Mouse (Mus musculus): ENCODE results near the gene Fam198a. TPM values are rescaled to one million over a fixed set of nuclear protein-coding genes. Genes with fewer than 3 reads are reported as not detected.

Gene Fam198a
- total and polyA plus RNA-seq, 2 experiments from 2014 or later = 1.6 to 5.7 TPM

DNA sequence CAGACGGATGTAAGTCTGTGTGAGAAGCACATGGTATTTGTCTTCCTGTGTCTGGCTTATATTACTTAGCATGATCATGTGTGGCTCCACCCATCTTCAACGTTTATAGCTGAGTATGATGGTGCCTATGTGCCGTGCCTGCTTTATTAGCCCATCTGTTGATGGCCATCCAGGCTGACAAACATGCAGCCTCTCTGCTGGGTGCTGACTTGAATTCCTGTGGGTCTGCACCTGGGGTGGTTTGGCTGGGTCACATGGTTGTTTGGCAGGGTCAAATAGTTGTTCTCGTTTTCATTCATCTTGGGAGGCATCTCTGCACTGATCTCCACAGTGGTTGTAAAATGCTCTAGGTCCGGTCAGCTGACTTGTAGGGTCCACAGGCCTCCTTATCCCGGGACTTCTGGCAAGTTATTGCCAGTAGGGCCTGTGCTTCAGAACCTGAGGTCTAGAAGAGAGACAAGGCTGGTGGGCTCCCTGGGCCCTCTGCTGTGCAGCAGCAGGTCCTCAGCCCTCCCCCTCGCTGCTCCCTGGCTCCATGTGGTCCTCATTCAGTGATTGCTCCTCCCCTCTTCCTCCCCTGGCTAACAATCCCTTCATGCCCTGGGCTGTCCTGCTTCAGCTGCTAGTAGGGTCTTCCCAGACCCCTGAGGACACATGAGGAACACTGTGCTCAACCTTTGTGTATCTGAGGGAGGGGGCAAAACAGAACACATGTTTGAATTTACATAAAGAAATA lies 75.2 kb downstream of the Fam198a start:
- no peak for TF ChIP-seq CTCF (IDR thresholded peaks at IDR 0.05; ENCODE audit: low read depth)
- no peak overlapping the region for H3K9ac ChIP-seq
- no peak overlapping the region for H3K27ac ChIP-seq (ENCODE audit: low read depth, low read length)
- H3K4me3 ChIP-seq (ENCODE audit: low read depth, low read length) = no peak overlapping the region
- H3K4me1 ChIP-seq (ENCODE audit: insufficient read depth) = 0 out of 2 replicates have a peak, but pooled peaks cover 3% of the 10 kb centered on the region
- no peak overlapping the region for H3K4me2 ChIP-seq (ENCODE audit: low read depth)
- DNase-seq (no peak), ATAC-seq (no peak)
- no peaks in the 10 kb centered on the region for H3K9me3 ChIP-seq (ENCODE audit: low read length)
- H3K27me3 ChIP-seq (ENCODE audit: insufficient read depth, low read length) = no peaks in the 10 kb centered on the region
- no peaks in the 10 kb centered on the region for H3K36me3 ChIP-seq (ENCODE audit: insufficient read depth)
- WGBS = 64% methylated on average over 7 of the region's 7 CpGs

DNA sequence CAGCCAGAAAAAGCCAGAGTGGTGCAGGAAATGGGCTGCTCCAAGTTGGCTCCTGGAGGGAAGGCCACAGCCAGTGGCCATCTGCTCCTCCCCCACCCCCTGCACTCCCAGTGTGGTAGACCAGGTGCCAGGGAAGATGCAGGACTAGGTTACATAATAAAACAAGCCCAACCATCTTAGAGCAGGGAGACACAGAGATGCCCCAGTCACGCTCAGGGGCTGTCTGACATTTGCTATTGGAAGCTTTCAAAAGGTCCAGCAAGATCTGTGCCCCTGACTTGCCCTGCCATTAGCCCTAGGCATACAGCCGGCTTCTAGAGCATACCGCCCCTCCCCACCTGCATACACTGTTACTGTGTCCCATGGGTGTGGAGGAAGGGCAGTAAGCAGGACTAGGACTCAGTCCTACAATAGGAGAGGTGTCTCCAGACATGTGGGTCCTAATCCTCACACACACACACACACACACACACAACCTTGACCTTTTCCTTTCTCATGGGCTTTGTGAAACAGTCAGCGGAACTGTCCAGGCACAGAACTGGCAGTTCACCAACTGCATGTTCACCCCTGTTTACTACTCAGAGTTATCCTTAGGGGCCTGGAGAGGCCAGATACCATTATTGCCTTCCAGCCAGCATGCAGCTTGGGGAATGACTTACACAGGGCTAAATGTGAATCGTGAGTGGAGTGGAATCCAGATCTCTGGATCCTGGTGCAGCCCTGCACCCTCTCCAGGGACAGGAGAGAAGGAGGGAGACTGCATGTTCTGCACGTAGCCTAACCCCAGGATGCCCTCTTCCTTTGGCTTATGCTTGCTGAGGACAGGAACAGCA lies 76.5 kb downstream of the Fam198a start:
- Histone ChIP-seq H3K9ac (no peak overlapping the region), H3K4me3 (ENCODE audit: low read depth, low read length) (no peak overlapping the region), H3K9me3 (ENCODE audit: low read length) (no peaks in the 10 kb centered on the region), H3K27ac (ENCODE audit: low read depth, low read length) (0 out of 2 replicates have a peak overlapping the region, but pooled peaks have one; percentile 40), H3K27me3 (ENCODE audit: insufficient read depth, low read length) (no peaks in the 10 kb centered on the region), H3K36me3 (ENCODE audit: insufficient read depth) (no peaks in the 10 kb centered on the region), H3K4me2 (ENCODE audit: low read depth) (no peak overlapping the region), H3K4me1 (ENCODE audit: insufficient read depth) (0 out of 2 replicates have a peak, but pooled peaks cover 3% of the 10 kb centered on the region)
- TF ChIP-seq CTCF (IDR thresholded peaks at IDR 0.05; ENCODE audit: low read depth) = no peak
- WGBS = 77% methylated on average over 6 of the region's 6 CpGs
- DNase-seq (no peak), ATAC-seq (no peak)

DNA sequence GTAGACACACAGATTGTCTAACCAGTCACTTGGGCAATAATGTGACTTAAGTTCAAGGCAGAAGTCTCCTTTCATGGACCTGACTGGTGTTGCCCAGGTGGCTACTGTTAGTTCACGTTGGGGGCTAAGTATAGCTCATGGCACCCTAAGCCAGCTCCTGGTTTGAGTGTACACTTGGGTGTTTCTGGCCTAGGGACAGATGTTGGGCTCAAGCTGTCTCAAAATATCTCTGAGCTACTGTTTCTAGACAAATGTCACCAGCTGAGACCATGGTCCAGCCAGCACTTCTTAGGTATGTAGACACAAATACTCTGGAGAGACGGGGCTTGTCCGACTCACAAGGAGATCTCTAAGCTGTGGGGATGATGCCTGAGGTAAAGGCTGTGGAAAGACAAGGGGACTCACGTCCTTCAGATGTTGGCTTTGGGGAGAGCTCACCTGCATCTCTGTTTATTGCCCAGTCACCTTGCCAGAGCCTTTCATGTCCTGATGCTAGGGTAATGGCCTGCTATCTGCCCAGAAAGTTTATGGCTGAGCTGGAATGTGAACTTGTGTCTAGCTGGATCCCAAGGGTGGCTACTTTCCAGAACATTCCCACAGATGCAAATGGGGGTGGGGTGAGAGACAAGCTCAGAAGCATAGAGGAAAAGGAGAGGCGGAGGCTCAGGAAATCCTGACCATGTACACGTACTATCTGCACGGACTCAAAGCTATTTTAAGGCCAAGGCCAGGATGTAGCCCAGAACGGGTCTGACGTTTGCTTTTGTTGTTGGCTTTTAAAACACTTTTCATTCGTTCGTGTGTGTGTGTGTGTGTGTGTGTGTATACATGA lies 77.3 kb downstream of the Fam198a start:
- Histone ChIP-seq H3K4me3 (ENCODE audit: low read depth, low read length) (no peak overlapping the region), H3K4me1 (ENCODE audit: insufficient read depth) (0 out of 2 replicates have a peak, but pooled peaks cover 3% of the 10 kb centered on the region), H3K9me3 (ENCODE audit: low read length) (no peaks in the 10 kb centered on the region), H3K27ac (ENCODE audit: low read depth, low read length) (peak overlapping the region; percentile 40; the same call in 1 of the 2 replicates), H3K4me2 (ENCODE audit: low read depth) (no peak overlapping the region), H3K9ac (no peak overlapping the region), H3K27me3 (ENCODE audit: insufficient read depth, low read length) (no peaks in the 10 kb centered on the region), H3K36me3 (ENCODE audit: insufficient read depth) (no peaks in the 10 kb centered on the region)
- ATAC-seq (no peak), DNase-seq (no peak)
- 81% methylated on average over 11 of the region's 11 CpGs for WGBS
- TF ChIP-seq CTCF (IDR thresholded peaks at IDR 0.05; ENCODE audit: low read depth) = no peak

DNA sequence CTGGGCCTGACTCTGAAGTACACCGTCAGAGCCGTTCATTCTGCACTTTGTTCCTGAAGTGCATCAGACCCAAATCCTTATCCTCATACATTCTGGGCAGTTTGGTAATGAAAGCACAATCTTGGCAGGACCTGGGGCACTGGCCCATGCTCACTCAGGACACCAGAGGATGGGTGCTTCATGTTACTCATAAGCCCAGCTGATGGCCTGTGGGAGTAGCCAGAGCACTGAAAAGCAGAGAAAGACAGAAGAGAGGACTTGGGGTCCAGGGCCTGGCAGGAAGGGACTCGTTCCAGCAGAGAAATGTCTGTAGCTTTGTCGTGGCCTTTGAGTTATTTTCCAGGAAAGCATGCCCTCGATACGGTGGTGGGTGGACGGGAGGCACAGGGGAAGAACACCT lies 79.0 kb downstream of the Fam198a start:
- DNase-seq (no peak), ATAC-seq (no peak)
- 0 out of 2 replicates have a peak, but pooled peaks cover 3% of the 10 kb centered on the region for H3K4me1 ChIP-seq (ENCODE audit: insufficient read depth)
- no peak overlapping the region for H3K4me2 ChIP-seq (ENCODE audit: low read depth)
- no peak overlapping the region for H3K9ac ChIP-seq
- TF ChIP-seq CTCF (IDR thresholded peaks at IDR 0.05; ENCODE audit: low read depth) = no peak
- H3K9me3 ChIP-seq (ENCODE audit: low read length) = no peaks in the 10 kb centered on the region
- no peak overlapping the region for H3K27ac ChIP-seq (ENCODE audit: low read depth, low read length)
- no peaks in the 10 kb centered on the region for H3K36me3 ChIP-seq (ENCODE audit: insufficient read depth)
- WGBS = 91% methylated on average over 7 of the region's 7 CpGs
- H3K4me3 ChIP-seq (ENCODE audit: low read depth, low read length) = no peak overlapping the region
- no peaks in the 10 kb centered on the region for H3K27me3 ChIP-seq (ENCODE audit: insufficient read depth, low read length)

Other genes starting within 250 kb of the Fam198a start
- 21.2 and 24.8 TPM in 2 replicates for gene Sec22c, start 245.5 kb upstream of the Fam198a start, total RNA-seq (2014; rRNA removed)
- gene Sec22c, start 245.5 kb upstream of the Fam198a start, polyA plus RNA-seq (2015; fragmentation: Nextera tagmentation; extraction: Ambion mirVana) = 22.2 and 36.3 TPM in 2 replicates
- 69.5 and 104 TPM in 2 replicates for gene Ss18l2, start 240.7 kb upstream of the Fam198a start, total RNA-seq (2014; rRNA removed)
- 185 and 241 TPM in 2 replicates for gene Ss18l2, start 240.7 kb upstream of the Fam198a start, polyA plus RNA-seq (2015; fragmentation: Nextera tagmentation; extraction: Ambion mirVana)
- 79.8 and 97.3 TPM in 2 replicates for gene Nktr, start 231.8 kb upstream of the Fam198a start, total RNA-seq (2014; rRNA removed)
- gene Nktr, start 231.8 kb upstream of the Fam198a start, polyA plus RNA-seq (2015; fragmentation: Nextera tagmentation; extraction: Ambion mirVana) = 31.3 and 43.2 TPM in 2 replicates
- gene Zfp651, start 191.7 kb upstream of the Fam198a start, total RNA-seq (2014; rRNA removed) = 44.6 and 48.8 TPM in 2 replicates
- gene Zfp651, start 191.7 kb upstream of the Fam198a start, polyA plus RNA-seq (2015; fragmentation: Nextera tagmentation; extraction: Ambion mirVana) = 16.3 and 17.5 TPM in 2 replicates
- gene Klhl40, start 173.4 kb upstream of the Fam198a start, total RNA-seq (2014; rRNA removed) = 2.7 and 2.8 TPM in 2 replicates
- 1.7 and 2.0 TPM in 2 replicates for gene Klhl40, start 173.4 kb upstream of the Fam198a start, polyA plus RNA-seq (2015; fragmentation: Nextera tagmentation; extraction: Ambion mirVana)
- gene Hhatl, start 158.5 kb upstream of the Fam198a start, total RNA-seq (2014; rRNA removed) = 0.15 and 1.2 TPM in 2 replicates
- 0.15 and 0.39 TPM in 2 replicates for gene Hhatl, start 158.5 kb upstream of the Fam198a start, polyA plus RNA-seq (2015; fragmentation: Nextera tagmentation; extraction: Ambion mirVana)
- gene Ccdc13, start 111.5 kb upstream of the Fam198a start, total RNA-seq (2014; rRNA removed) = 4.3 and 5.2 TPM in 2 replicates
- gene Ccdc13, start 111.5 kb upstream of the Fam198a start, polyA plus RNA-seq (2015; fragmentation: Nextera tagmentation; extraction: Ambion mirVana) = 3.6 and 4.7 TPM in 2 replicates
- gene Higd1a, start 92.6 kb upstream of the Fam198a start, total RNA-seq (2014; rRNA removed) = 35.1 and 35.9 TPM in 2 replicates
- gene Higd1a, start 92.6 kb upstream of the Fam198a start, polyA plus RNA-seq (2015; fragmentation: Nextera tagmentation; extraction: Ambion mirVana) = 134 and 146 TPM in 2 replicates
- 2.1 TPM in 2 replicates for gene Ackr2, start 52.6 kb upstream of the Fam198a start, total RNA-seq (2014; rRNA removed)
- gene Ackr2, start 52.6 kb upstream of the Fam198a start, polyA plus RNA-seq (2015; fragmentation: Nextera tagmentation; extraction: Ambion mirVana) = 0.84 and 1.4 TPM in 2 replicates
- gene Cyp8b1, start 34.7 kb upstream of the Fam198a start, total RNA-seq (2014; rRNA removed) = not detected in 2 replicates
- gene Cyp8b1, start 34.7 kb upstream of the Fam198a start, polyA plus RNA-seq (2015; fragmentation: Nextera tagmentation; extraction: Ambion mirVana) = not detected in 2 replicates
- gene Pomgnt2, start 46.1 kb downstream of the Fam198a start, total RNA-seq (2014; rRNA removed) = 64.6 and 85.7 TPM in 2 replicates
- 28.3 and 35.6 TPM in 2 replicates for gene Pomgnt2, start 46.1 kb downstream of the Fam198a start, polyA plus RNA-seq (2015; fragmentation: Nextera tagmentation; extraction: Ambion mirVana)
- 99.8 and 109 TPM in 2 replicates for gene Snrk, start 166.3 kb downstream of the Fam198a start, total RNA-seq (2014; rRNA removed)
- 57.7 and 82.3 TPM in 2 replicates for gene Snrk, start 166.3 kb downstream of the Fam198a start, polyA plus RNA-seq (2015; fragmentation: Nextera tagmentation; extraction: Ambion mirVana)

All from forebrain, postnatal 0 days (tissue).